Comparison of ENCODE assay signal across 10 mouse cellular contexts in genomic region chr9:115942989-115943388, GRCm38 (mm10). TPM values are rescaled to one million over a fixed set of nuclear protein-coding genes. Genes with fewer than 3 reads are reported as not detected.
A peak's percentile ranks its signal among the peaks of the same experiment; 100 is the strongest.
DNase-seq lines count a peak whose midpoint lies in the region; ATAC-seq and TF ChIP-seq lines count a peak whose summit lies in the region.
"Had no signal": no experiment of that assay in that cellular context is flagged by ENCODE, and none has a peak within 500 bp of the region (broad histone marks: within the 10 kb centered on the region; RNA-seq: fewer than 3 reads in every experiment).

No protein-coding gene starts in this region.

- H3K9ac ChIP-seq in hindbrain, postnatal 0 days (replicated peaks; ENCODE audit: low read length): no peak overlapping the region
- H3K9ac ChIP-seq in midbrain, embryonic 13.5 days (replicated peaks): no peak overlapping the region; the same call in 1 of the 2 replicates
- H3K9ac ChIP-seq in heart, adult 2 months (ENCODE audit: low read depth, low read length): no peak overlapping the region
- H3K9ac ChIP-seq: liver, embryonic 13.5 days had no signal

- no peak overlapping the region for H3K4me2 ChIP-seq in hindbrain, postnatal 0 days (ENCODE audit: low read depth, low read length)
- peak overlapping the region; percentile 17 for H3K4me2 ChIP-seq in midbrain, embryonic 13.5 days (replicated peaks)
- H3K4me2 ChIP-seq: liver, embryonic 13.5 days had no signal

- peak; percentile 16 for DNase-seq in thymus, adult 2 months
- DNase-seq in thymus, adult 18-20 months: no peak
- peak; percentile 30 for DNase-seq in hindbrain, postnatal 0 days (ENCODE audit: low spot score)
- peak; percentile 34 for DNase-seq in thymus, postnatal 4 days
- DNase-seq in adrenal gland, postnatal 25 days: no peak
- DNase-seq in heart, adult 2 months: no peak
- no peak for DNase-seq in lung, adult 2 months
- DNase-seq: liver, embryonic 13.5 days had no signal

- H3K4me3 ChIP-seq in thymus, adult 2 months (ENCODE audit: control insufficient read depth, insufficient read depth, low read length): no peak overlapping the region
- no peak overlapping the region for H3K4me3 ChIP-seq in hindbrain, postnatal 0 days (ENCODE audit: low read length)
- H3K4me3 ChIP-seq in midbrain, embryonic 13.5 days (replicated peaks): no peak overlapping the region
- H3K4me3 ChIP-seq in heart, adult 2 months: no peak overlapping the region
- no peak overlapping the region for H3K4me3 ChIP-seq in lung, adult 2 months (replicated peaks; ENCODE audit: extremely low read depth, low read depth, low read length)
- H3K4me3 ChIP-seq: liver, embryonic 13.5 days had no signal

- TF ChIP-seq CTCF in thymus, adult 2 months (IDR thresholded peaks at IDR 0.05; ENCODE audit: borderline replicate concordance, control insufficient read depth, extremely low read depth, insufficient read depth, low read length, poor library complexity): no peak
- TF ChIP-seq CTCF in hindbrain, postnatal 0 days (IDR thresholded peaks at IDR 0.05; ENCODE audit: low read depth): no peak
- TF ChIP-seq CTCF in heart, adult 2 months (IDR thresholded peaks at IDR 0.05): no peak
- no peak for TF ChIP-seq CTCF in lung, adult 2 months (IDR thresholded peaks at IDR 0.05; ENCODE audit: insufficient read depth, low read length)

- peaks cover 3% of the 10 kb centered on the region; the same call in 1 of the 2 replicates for H3K4me1 ChIP-seq in thymus, adult 2 months (replicated peaks; ENCODE audit: control insufficient read depth, insufficient read depth, low read length)
- H3K4me1 ChIP-seq in hindbrain, postnatal 0 days (ENCODE audit: insufficient read depth, low read length): 0 out of 2 replicates have a peak, but pooled peaks cover 11% of the 10 kb centered on the region
- peaks cover 20% of the 10 kb centered on the region for H3K4me1 ChIP-seq in midbrain, embryonic 13.5 days (replicated peaks)
- no peaks in the 10 kb centered on the region for H3K4me1 ChIP-seq in heart, adult 2 months (ENCODE audit: control insufficient read depth, insufficient read depth, low read length)
- no peaks in the 10 kb centered on the region for H3K4me1 ChIP-seq in lung, adult 2 months (ENCODE audit: control insufficient read depth, insufficient read depth, low read length)
- H3K4me1 ChIP-seq: liver, embryonic 13.5 days had no signal

- no peak for TF ChIP-seq EP300 in heart, adult 2 months (IDR thresholded peaks at IDR 0.05; ENCODE audit: insufficient read depth, low read depth, low read length)

- intact Hi-C loops in heart, adult 2 months (cut with DNase I): no loop called here

- 0 out of 2 replicates have a peak, but pooled peaks have one; percentile 21 for ATAC-seq in hindbrain, postnatal 0 days
- peak; percentile 57; the same call in 1 of the 2 replicates for ATAC-seq in midbrain, embryonic 13.5 days

- TF ChIP-seq POLR2A in thymus, adult 2 months (IDR thresholded peaks at IDR 0.05; ENCODE audit: control insufficient read depth, extremely low read depth, insufficient read depth, low read length, poor library complexity): no peak
- TF ChIP-seq POLR2A in heart, adult 2 months (IDR thresholded peaks at IDR 0.05; ENCODE audit: insufficient read depth, low read depth, low read length): no peak
- no peak for TF ChIP-seq POLR2A in lung, adult 2 months (IDR thresholded peaks at IDR 0.05; ENCODE audit: borderline replicate concordance, extremely low read depth, low read depth, low read length)

- WGBS in thymus, adult 2 months: 41% methylated on average over 7 of the region's 7 CpGs
- 18% methylated on average over 7 of the region's 7 CpGs for WGBS in hindbrain, postnatal 0 days
- WGBS in midbrain, embryonic 13.5 days: 20% methylated on average over 7 of the region's 7 CpGs
- WGBS in heart, adult 2 months: 58% methylated on average over 7 of the region's 7 CpGs
- WGBS in lung, adult 2 months: 47% methylated on average over 7 of the region's 7 CpGs

- H3K36me3 ChIP-seq in thymus, adult 2 months (ENCODE audit: control insufficient read depth, insufficient read depth, low read length): no peaks in the 10 kb centered on the region
- no peaks in the 10 kb centered on the region for H3K36me3 ChIP-seq in hindbrain, postnatal 0 days (ENCODE audit: insufficient read depth, low read length)
- H3K36me3 ChIP-seq in midbrain, embryonic 13.5 days: no peaks in the 10 kb centered on the region
- no peaks in the 10 kb centered on the region for H3K36me3 ChIP-seq in heart, adult 2 months (ENCODE audit: control insufficient read depth, insufficient read depth, low read length)
- H3K36me3 ChIP-seq: liver, embryonic 13.5 days had no signal

- H3K79me2 ChIP-seq in heart, adult 2 months (replicated peaks; ENCODE audit: control insufficient read depth, insufficient read depth, low read length): no peaks in the 10 kb centered on the region

- no peaks in the 10 kb centered on the region for H3K27me3 ChIP-seq in thymus, adult 2 months (ENCODE audit: control insufficient read depth, insufficient read depth, low read length)
- no peaks in the 10 kb centered on the region for H3K27me3 ChIP-seq in hindbrain, postnatal 0 days (ENCODE audit: insufficient read depth, low read length)
- H3K27me3 ChIP-seq in midbrain, embryonic 13.5 days: peaks cover 9% of the 10 kb centered on the region; the same call in 1 of the 2 replicates
- H3K27me3 ChIP-seq in heart, adult 2 months (ENCODE audit: control insufficient read depth, insufficient read depth, low read length): no peaks in the 10 kb centered on the region
- H3K27me3 ChIP-seq: liver, embryonic 13.5 days had no signal

- H3K9me3 ChIP-seq in hindbrain, postnatal 0 days (ENCODE audit: low read length): no peaks in the 10 kb centered on the region
- no peaks in the 10 kb centered on the region for H3K9me3 ChIP-seq in midbrain, embryonic 13.5 days
- H3K9me3 ChIP-seq: liver, embryonic 13.5 days had no signal

- H3K27ac ChIP-seq in thymus, adult 2 months (ENCODE audit: control insufficient read depth, insufficient read depth, low read length): no peak overlapping the region
- H3K27ac ChIP-seq in hindbrain, postnatal 0 days: no peak overlapping the region
- H3K27ac ChIP-seq in midbrain, embryonic 13.5 days: no peak overlapping the region
- H3K27ac ChIP-seq in heart, adult 2 months: no peak overlapping the region
- H3K27ac ChIP-seq: liver, embryonic 13.5 days had no signal

RNA-seq across cellular contexts. Expression of gene Gadl1, which starts 33.7 kb away (rescaled TPM):
- polyA plus RNA-seq in thymus, adult 2 months (2012; rRNA removed): 0.05 and 0.11 TPM in 2 replicates
- not detected in 2 replicates for total RNA-seq in hindbrain, postnatal 0 days (2014; rRNA removed)
- 0.24 and 0.25 TPM in 2 replicates for polyA plus RNA-seq in hindbrain, postnatal 0 days (2015; fragmentation: Nextera tagmentation; extraction: Ambion mirVana)
- polyA plus RNA-seq in midbrain, embryonic 13.5 days (2015; fragmentation: Nextera tagmentation; extraction: Ambion mirVana): 0.22 and 0.49 TPM in 2 replicates
- 0.24 TPM in 1 of 2 replicates, not detected in the other for total RNA-seq in adrenal gland, postnatal 25 days (2021)
- total RNA-seq in heart, adult 2 months (2021): not detected
- 0.16 TPM in 1 of 2 replicates, not detected in the other for polyA plus RNA-seq in heart, adult 2 months (2012; rRNA removed)
- 0.05 TPM in 1 of 2 replicates, not detected in the other for polyA plus RNA-seq in lung, adult 2 months (2012; rRNA removed)
- polyA plus RNA-seq: spleen, adult 2 months had no signal

Comparison
In these comparisons a context has a peak if more than half of its experiments do, and no peak if none do; other contexts are left out.
1. DNase-seq: peak in thymus, adult 2 months (single experiment), hindbrain, postnatal 0 days (single experiment) and thymus, postnatal 4 days (single experiment); none in thymus, adult 18-20 months (0 of 2), adrenal gland, postnatal 25 days (single experiment), heart, adult 2 months (0 of 2) and lung, adult 2 months (single experiment).